Mouse (Mus musculus): Measurements from ENCODE around the gene Os9.
A peak's percentile ranks its signal among the peaks of the same experiment; 100 is the strongest.

Os9 gene

DNA sequence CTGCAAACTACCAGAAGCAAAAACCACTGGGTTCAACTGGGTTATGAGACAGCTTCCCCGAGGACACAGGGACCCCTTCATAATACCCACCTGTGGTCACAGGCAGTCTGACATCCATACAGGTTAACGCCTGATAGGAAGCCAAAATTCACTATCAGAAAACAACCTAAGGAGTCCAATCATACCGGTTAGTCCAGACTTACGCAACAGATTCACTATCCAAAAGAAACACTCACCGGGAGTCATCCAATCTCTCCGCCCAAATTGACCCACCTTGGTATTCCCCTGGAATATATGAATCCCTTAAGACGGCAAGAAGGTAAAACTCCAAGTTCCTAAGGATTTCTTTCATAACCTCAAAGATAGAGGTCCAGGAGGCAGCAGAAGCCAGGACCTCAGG is 23.6 kb upstream of the Os9 start:
- no peak for DNase-seq

DNA sequence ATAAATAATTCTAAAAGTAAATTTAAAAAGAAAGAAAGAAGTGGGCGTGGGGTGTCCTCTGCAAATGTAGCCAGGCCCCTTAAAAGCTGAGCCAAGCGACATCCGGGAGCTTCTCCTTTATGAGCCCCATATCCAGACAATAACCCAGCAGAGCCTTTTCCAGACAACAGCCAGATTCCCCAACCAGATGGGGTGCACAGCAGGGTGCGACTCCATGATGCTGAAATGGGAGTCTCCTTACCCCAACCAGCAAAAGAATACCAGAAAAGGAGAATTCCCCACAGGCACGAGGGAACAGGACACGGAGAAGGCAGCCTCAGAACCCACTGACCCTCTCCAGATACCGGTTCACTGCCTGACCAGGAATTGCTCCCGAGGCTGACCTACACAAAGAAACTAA is 22.3 kb upstream of the Os9 start:
- no peak for DNase-seq

DNA sequence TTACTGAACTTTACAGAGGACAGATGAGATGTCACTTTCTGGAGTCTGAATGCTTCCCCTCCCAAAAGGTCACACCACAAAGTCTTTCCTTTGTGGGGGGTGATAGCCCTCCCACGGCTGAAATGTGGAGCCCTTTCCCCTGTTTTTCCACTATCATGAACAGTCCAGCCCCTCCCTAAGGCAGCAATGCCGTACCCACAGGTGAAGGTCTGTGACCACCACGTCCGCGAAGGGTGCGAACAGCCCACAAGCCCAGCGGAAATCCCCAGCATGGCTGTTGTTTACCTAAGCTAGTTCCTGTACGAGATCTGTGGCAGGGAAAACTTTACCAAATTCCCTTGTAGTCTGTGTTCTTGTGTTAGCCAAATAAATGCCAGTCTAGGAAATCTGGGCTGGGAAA is 20.6 kb upstream of the Os9 start:
- peak; percentile 59 to 64 for DNase-seq

DNA sequence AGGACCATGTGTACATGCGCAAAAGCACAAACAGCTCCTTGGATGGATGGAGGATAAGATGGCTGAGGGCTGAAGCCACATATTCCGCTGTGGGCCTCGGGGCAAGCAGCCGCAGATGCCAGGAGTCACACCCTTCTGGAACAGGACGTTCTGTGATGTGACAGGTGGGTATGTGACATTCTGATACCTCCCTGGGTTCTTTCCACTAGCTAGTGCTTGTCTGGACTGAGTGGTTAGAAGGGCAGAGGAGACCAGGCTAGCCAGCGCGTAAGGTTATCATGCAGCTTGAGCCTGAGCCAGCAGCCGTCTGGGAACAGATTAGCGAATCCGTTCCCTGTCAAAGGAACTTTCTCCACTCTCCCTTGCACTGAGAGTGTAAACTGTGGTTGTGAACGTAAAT is 20.0 kb upstream of the Os9 start:
- no peak for DNase-seq

DNA sequence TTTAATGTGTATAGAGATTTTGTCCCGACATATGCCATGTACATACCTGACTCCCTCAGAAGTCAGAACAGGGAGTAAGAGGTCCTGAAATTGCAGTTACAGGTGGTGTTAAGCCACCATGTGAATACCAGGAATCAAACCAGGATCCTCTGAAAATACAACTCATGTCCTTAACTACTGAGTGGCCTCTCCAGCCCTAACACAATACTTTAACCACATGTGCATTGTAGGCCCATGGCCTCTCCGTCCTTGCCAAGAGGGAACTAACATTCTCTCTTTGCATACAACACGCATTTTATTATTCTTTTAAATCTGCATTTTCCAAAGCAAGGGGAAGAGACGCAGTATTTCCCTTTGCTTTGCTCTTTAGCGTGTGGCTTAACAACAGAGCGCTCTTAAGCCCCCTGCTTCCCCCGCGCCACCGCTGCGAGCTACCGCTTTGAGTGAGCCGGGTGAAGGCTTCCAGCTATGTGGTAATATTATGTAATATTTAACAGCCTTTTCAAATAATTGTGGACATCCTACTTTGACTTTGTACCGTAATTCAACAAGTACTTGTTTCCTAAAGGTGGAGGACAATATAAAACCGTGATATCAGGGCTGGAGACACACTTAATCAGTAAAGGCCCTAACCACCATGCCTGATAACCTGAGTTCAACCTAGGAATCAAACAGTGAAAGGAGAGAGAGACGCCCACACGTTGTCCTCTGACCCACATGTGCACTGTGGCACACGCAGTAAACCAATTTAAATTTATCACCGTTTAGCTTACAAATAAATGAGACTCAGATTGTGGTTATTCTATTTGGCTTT is 17.6 kb upstream of the Os9 start:
- DNase-seq = no peak

DNA sequence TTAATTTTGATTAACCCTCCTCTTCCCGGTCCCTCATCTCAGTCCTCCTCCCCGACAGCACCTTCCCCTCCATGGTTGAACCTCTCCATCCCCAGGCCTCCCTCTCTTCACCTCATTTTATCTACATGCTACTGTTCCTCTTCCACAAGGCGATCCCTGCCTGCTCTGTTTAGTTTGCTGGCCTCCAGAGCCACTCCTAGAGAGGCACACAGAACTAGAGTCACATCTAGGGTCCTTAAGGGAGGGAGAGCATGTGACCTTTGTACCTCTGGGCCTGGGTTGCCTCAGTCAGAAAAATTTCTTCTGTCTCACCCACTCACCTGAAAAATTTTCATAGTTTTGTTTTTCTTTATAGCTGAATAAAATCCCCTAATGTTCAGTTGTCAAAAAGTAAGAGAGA is 17.0 kb upstream of the Os9 start:
- DNase-seq = no peak

DNA sequence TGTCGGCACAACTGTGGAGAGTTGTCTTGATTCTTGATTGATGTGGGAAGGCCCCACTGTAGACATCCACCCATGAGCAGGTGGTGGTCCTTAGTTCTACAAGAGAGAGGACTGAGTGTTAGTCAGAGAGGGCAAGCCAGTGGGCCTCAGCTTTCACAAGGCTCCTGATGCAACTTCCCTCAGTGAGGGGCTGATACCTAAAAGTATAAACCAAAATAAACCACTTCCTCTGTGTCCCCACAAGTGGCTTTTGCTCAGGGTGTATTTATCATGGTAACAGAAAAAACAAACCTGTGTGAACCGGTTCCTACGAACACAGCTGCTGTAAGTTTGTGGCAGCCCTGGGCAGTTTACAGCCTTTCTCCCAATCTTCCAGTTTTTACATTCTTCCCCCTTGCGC is 15.6 kb upstream of the Os9 start:
- DNase-seq = peak; percentile 64 to 67

DNA sequence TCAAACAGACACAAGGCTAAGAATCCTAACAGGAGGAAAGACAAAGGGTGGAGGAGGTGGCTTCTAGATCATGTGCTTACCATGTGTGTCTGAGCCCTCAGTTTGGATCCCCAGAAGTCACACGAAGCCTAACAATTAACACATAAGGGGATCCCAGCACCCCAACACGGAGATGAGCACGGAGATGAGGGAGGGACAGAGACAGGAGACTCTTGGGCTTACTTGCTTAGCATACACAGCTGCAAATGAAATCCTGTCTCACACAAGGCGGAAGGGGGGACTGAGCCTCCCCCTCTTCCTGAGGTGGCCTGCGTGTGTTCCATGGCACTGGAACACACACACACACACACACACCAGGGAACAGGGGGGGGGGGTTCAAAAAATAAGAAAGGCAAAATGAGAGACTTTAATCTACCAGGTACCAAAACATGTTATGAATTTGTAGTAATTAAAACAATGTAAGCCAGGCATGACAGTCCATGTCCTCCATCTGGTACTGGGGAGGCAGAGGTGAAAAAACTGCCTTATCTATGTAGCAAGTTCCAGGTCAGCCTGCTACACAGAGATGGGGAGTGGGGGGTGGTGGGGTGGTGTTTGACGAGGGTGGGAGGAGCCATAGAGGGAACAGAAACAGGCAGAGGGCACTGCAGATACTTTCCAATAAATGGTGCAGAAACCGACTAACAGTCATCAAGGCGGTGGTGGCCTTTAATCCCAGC is 14.3 kb upstream of the Os9 start:
- peak; percentile 42 to 49 for DNase-seq

DNA sequence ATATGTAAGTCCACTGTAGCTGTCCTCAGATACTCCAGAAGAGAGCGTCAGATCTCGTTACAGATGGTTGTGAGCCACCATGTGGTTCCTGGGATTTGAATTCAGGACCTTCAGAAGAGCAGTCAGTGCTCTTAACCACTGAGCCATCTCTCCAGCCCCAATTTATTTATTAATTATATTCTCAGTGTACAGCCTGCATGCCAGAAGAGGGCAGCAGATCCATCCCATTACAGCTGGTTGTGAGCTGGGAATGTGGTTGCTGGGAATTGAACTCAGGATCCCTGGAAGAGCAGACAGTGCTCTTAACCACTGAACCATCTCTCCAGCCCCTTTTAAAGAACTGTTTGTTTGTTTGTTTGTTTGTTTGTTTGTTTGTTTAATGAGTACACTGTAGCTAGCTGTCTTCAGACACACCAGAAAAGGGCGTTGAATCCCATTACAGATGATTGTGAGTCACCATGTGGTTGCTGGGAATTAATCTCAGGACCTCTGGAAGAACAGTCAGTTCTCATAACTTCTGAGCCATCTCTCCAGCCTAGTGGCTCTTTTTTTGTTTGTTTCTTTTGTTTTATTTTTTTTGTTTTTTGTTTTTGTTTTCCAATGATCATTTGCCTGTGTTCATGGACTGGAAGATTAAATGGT is 13.6 kb upstream of the Os9 start:
- peak; percentile 31 to 37 for DNase-seq

DNA sequence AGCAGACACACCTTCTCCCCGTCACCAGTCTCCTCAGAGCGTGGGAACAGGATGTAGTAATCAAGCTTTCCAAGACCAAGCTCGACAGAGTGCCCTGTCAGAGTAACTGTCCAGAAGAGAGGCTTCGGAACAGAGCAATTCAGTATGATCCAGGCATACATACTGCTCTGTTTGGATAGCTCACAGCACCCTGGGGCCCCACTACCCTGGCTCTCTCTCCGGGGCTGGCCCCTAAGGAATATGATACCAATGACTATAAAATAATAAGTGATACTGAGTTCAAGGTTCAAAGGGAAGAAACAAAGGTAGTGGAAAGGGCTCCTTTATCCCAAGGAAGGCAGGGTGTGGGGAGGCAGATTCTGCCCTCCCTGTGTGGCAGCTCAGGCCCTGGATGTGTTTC is 11.5 kb upstream of the Os9 start:
- no peak for DNase-seq

DNA sequence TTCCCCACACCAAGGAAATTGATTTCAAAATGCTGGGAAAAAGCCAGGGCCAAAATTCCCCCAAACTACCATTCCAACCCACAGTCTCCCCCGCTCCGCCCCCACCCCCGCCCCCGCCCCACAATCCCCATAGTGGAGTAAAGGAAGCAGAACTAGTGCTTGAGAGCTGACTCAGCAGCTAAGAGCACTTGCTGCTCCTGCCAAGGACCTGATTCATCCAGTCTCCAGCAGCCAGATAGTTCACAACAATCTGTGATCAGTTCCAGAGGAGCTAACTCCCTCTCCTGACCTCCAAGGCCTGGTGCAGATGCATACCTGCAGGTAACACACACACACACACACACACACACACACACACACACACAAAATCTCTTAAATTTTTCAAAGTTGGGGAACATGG is 8.5 kb upstream of the Os9 start:
- DNase-seq = no peak

DNA sequence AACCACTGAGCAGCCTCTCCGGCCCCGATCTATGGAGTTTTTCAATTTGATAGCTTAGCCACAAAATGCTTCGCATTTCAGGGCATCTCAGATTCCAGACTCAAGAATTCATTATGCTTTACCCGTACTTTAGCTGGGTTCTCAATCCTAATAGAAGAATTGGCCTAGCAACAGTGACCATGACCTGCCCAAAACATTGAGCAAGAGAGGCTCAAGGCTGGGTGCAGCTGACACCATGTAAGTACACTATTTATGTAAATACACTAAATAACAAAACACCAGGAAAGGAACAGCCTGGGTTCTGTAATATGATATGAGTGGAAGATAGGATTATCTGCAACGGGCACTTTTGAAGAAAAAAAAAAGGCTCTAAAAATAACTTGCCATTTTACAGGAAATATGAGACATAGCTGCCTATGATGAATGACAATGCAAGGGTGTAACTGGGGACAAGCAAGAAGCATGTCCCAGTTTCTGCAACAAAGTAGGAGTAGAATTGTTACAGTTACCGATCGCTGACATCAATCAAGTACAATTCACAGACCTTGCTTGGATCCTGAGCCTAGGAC is 6.9 kb upstream of the Os9 start:
- DNase-seq = no peak

DNA sequence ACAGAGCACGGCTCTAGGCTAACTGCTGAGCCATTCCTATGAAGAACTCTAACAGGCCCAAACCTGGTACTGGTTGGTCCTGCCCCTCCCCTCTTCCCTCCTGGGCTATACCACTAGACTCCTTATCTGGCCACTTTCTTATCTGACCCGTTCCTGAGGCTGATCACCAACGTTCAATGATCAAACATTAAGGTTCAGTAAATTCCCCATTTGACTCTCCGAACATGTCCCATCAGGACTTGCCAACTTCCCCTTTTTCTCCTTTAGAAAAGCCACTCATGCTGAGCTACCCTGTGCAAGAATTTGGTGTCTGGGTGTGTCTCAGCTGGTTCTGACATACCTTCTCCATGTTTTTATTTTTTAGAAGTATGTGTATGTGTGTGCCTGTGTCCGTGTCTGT is 5.6 kb upstream of the Os9 start:
- no peak for DNase-seq

DNA sequence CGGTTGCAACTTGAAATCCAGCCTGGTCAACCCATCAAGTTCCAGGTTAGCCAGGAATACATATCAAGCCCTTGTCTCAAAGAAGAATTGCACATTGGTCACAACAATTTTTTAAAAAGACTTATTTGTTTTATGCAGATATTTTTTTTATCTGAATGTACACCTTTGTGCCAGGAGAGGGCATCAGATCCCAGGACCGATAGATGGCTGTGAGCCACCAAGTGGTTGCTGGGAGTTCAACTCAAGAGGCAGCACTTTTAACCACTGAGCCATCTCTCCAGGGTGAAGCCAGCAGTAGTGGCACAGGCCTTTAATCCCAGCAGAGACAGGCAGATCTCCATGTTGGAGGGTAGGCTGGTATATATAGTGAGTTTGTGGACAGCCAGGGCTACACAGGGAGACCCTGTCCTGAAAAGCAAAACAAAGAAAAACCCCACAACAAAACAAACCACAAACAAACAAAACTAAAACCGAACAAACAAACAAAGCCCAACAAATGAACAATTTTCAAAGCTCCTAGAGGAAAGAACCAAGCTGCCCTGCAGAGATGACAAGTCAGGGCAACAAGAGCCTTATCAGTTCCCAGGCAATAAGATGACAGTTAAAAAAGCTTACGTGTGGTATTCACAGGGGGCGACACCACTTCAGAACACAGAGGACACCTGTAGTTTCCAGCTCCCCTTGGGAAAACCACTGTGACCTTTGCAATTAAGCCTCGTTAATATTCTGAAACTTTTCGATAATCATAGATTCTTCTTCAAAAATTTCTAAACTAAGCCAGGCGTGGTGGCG is 4.5 kb upstream of the Os9 start:
- DNase-seq = peak; percentile 62 to 71

DNA sequence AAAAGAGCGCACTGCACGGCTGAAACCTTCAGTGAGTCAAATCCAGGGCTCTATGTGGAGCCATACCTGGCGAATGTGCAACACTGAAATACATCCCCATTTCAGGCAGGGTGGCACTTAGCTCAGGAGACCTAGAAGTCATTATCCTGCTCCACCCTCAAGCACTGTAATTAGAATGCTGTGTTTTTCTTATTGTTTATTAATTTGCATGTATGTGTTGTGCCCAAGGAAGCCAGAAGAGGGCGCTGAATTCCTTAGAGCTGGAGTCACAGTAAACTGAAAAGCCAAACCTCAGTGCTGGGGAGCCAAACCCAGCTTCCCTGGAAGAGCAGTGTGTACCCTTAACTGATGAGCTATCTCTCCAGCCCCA is 2.5 kb upstream of the Os9 start:
- peak; percentile 78 to 83 for DNase-seq

DNA sequence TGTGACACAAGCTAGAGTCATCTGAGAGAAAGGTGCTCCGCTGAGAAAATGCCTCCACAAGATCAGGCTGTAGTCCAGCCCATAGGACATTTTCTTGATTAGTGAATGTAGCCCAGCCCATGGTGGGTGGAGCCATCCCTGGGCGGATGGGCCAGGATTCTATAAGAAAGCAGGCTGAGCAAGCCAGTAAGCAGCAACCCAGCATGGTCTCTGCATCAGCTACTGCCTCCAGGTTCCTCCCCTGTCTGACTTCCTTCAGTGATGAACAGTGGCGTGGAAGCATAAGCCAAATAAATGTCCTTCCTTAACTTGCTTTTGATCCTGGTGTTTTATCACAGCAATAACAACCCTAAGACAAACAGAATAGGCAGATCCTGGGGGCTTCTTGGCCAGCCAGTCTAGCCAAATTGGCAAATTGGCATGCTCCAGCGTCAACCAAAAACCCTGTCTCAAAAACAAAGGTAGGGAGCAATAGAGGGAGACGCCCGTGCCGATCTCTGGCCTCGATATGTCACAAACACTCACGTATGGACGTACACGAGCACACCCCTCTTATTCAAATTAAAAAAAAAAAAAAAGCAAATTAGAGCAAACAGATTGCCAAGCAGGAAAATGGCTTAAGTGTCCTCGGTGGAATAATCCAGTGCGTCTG is 2.0 kb upstream of the Os9 start:
- DNase-seq = no peak

DNA sequence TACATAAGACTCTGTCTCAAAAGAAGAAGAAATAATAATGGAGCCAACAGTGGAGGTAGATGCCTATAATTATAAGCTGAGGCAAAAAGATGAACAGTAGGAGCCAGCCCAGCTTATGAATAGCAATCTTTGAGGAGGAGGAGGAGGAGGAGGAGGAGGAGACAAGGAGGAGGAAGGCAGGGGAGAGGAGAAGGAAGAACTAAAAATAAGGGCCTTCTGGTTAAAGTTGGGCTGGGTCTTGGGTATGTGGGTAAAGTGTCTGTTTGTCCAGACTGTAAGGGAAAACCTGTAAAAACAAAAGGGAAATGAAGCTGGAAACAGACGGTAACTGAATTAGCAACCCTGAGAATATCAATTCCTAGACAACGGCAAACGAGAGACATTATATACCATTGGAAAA is 1.1 kb upstream of the Os9 start:
- DNase-seq = no peak

DNA sequence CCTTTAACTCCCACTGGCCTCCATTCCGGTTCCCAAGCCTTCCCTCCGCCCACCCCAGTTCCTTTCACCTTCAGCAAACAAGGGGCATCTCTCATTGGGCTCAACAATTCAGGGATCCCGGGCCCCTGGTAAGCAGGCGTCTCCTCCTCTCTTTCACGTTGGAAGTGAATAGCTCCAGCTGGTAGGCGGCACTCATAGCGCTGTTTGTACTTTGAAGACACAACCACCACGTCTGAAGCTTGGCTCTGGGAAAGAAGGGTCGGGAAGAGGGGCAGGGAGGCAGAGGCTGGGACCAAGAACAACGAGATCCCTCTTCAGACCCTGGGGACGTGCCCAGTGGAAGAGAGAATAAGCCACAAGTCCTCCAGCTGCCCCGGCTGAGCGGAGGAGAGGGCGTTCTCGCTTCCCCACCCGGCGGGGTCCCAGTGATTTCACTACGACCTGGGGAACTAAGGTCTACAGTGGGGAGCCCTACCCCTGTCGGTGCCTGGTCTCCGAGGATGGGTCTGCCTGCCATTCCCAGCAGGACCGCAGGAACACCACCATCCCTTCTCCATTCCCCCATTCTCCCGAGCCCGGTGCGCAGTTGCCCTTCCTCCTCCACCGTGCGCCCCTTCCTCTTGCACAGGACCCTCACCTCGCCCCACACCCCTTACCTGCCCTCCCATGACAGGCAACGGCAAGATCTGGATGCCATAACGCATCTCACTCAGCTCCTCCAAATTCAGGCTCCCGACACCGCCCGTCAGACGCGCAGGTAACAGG is 448 bp downstream of the Os9 start:
- peak in 1 of 2 experiments; percentile 17 for DNase-seq

DNA sequence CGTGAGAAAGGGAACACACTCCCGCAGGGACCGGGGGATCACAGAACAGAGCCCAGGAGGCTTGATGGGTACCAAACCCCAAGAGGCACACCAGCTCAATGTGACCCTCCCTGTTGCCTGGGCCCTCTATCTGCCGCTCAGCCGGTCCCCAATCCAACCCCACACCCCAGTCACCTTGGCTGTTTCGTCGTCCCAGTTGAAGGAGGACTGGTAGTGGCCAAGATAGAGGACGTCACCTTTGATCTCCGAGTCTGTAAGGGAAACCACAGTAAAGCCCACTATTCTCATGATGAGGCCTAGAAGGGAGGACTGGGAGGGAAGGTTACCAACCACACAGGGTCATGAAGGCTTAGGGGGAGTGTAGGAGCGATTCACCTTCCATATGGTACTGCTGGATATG is 1.7 kb downstream of the Os9 start:
- DNase-seq = no peak

DNA sequence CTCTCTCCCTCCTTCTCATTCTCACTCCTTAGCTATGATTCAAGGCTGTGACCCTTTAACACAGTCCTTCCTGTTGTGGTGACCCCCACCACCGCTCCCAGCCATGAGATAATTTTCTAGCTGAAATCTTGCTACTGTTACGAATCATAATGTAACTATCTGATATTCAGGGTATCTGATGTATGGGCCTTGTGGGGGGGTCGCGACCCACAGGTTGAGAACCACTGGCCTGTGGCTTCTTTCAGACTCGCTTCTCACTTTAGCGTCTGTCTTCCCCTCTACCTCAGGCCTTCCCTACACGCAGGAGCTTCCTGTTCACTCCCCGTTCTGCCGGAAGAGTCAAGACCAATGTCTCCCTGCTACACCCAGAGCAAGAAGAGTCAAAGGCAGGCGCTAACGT is 2.5 kb downstream of the Os9 start:
- no peak for DNase-seq

DNA sequence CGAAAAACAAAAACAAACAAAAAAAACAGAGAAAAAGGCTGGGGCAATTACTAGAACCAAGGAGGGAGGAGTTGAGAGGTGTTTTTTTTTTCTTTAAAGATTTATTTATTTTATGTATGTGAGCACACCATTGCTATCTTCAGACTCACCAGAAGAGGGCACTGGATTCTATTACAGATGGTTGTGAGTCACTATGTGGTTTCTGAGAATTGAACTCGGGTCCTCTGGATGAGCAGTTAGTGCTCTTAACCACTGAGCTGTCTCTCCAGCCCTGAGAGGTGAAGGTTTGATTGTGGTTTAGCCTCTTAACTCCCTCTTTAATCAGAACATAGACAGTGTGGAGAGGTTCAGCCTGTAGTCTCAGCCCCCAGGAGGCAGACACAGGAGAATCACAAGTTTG is 5.9 kb downstream of the Os9 start:
- DNase-seq = peak in 1 of 2 experiments; percentile 26

DNA sequence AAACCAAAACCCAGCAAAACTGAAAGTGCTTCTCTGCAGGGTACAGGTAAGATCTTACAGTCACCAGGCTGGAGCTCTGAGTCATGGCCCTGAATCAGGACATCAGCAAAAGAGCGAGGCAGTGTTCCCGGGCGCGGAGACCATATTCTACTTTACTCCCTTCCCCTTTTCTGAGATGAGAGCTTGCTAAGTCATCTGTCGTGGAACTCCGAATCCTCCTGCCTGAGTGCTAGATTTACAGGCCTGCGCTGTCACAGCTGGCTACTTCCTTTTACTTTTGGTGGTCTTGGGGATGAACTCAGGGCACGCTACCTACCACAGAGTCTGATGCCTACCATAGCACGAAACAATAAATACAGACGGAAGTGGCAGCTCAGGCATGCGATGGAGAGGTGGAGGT is 6.5 kb downstream of the Os9 start:
- no peak for DNase-seq

Measured in B cell, adult 2 months (primary cell).